Comparison of ENCODE assay signal across 8 mouse cellular contexts in the genomic region with DNA sequence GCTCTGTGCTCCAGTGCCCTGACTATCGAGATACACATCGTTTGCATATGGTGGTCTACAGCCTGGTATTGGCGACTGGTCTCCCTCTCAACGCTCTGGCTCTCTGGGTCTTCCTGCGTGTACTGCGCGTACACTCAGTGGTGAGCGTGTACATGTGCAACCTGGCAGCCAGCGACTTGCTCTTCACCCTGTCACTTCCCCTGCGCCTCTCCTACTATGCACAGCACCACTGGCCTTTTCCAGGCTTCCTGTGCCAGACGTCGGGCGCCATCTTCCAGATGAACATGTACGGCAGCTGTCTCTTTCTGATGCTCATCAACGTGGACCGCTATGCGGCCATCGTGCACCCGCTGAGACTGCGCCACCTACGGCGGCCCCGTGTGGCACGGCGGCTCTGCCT. TPM values are rescaled to one million over a fixed set of nuclear protein-coding genes. Genes with fewer than 3 reads are reported as not detected.
DNase-seq lines count a peak whose midpoint lies in the region; ATAC-seq lines count a peak whose summit lies in the region.

No protein-coding gene starts in this region.

- H3K4me3 ChIP-seq in lung, embryonic 15.5 days: peak overlapping the region; percentile 39
- peak overlapping the region; percentile 49 for H3K4me3 ChIP-seq in limb, embryonic 13.5 days
- H3K4me3 ChIP-seq in stomach, embryonic 14.5 days (ENCODE audit: low read depth, low read length): peak overlapping the region; percentile 38

- H3K27me3 ChIP-seq in lung, embryonic 15.5 days: no peaks in the 10 kb centered on the region
- no peaks in the 10 kb centered on the region for H3K27me3 ChIP-seq in limb, embryonic 13.5 days
- H3K27me3 ChIP-seq in stomach, embryonic 14.5 days (ENCODE audit: control insufficient read depth, insufficient read depth, low read length): 0 out of 2 replicates have a peak, but pooled peaks cover 2% of the 10 kb centered on the region

- no peak for DNase-seq in cerebellum, adult 9-11 months
- no peak for DNase-seq in lung, adult 18-20 months
- no peak for DNase-seq in right cerebral cortex, adult 2 months (ENCODE audit: low spot score in 2 of 2)

- no peaks in the 10 kb centered on the region for H3K36me3 ChIP-seq in lung, embryonic 15.5 days
- no peaks in the 10 kb centered on the region for H3K36me3 ChIP-seq in limb, embryonic 13.5 days
- H3K36me3 ChIP-seq in stomach, embryonic 14.5 days (ENCODE audit: control insufficient read depth, insufficient read depth, low read length): no peaks in the 10 kb centered on the region

- peak overlapping the region; percentile 66 for H3K4me2 ChIP-seq in lung, embryonic 15.5 days
- peak overlapping the region; percentile 80 for H3K4me2 ChIP-seq in limb, embryonic 13.5 days (replicated peaks)
- H3K4me2 ChIP-seq in stomach, embryonic 14.5 days (replicated peaks; ENCODE audit: low read depth, low read length): peak overlapping the region; percentile 74

- H3K27ac ChIP-seq in lung, embryonic 15.5 days: peak overlapping the region; percentile 39; the same call in 1 of the 2 replicates
- peak overlapping the region; percentile 78 for H3K27ac ChIP-seq in limb, embryonic 13.5 days
- peak overlapping the region; percentile 61; the same call in 1 of the 2 replicates for H3K27ac ChIP-seq in stomach, embryonic 14.5 days (ENCODE audit: low read length)

- H3K9me3 ChIP-seq in lung, embryonic 15.5 days: no peaks in the 10 kb centered on the region
- no peaks in the 10 kb centered on the region for H3K9me3 ChIP-seq in limb, embryonic 13.5 days
- H3K9me3 ChIP-seq in stomach, embryonic 14.5 days (ENCODE audit: control insufficient read depth, low read depth, low read length): no peaks in the 10 kb centered on the region

- peaks cover 8% of the 10 kb centered on the region; the same call in 1 of the 2 replicates for H3K4me1 ChIP-seq in lung, embryonic 15.5 days
- peaks cover 5% of the 10 kb centered on the region; the same call in 1 of the 2 replicates for H3K4me1 ChIP-seq in limb, embryonic 13.5 days
- H3K4me1 ChIP-seq in stomach, embryonic 14.5 days (ENCODE audit: control insufficient read depth, insufficient read depth, low read length): peaks cover 7% of the 10 kb centered on the region

- WGBS in lung, embryonic 15.5 days: 23% methylated on average over 25 of the region's 25 CpGs
- WGBS in limb, embryonic 13.5 days: 24% methylated on average over 25 of the region's 25 CpGs
- WGBS in stomach, embryonic 14.5 days: 23% methylated on average over 25 of the region's 25 CpGs

- peak overlapping the region; percentile 37 for H3K9ac ChIP-seq in lung, embryonic 15.5 days
- peak overlapping the region; percentile 80 for H3K9ac ChIP-seq in limb, embryonic 13.5 days
- H3K9ac ChIP-seq in stomach, embryonic 14.5 days (replicated peaks; ENCODE audit: low read depth, low read length): peak overlapping the region; percentile 40

- 0 out of 2 replicates have a peak, but pooled peaks have one; percentile 18 for ATAC-seq in cerebellum, adult (ENCODE audit: insufficient number of reproducible peaks, low FRiP score, low TSS enrichment)
- no peak; the same call in 1 of the 2 replicates for ATAC-seq in lung, embryonic 15.5 days (ENCODE audit: borderline replicate concordance, extremely low read depth, low FRiP score, low TSS enrichment)
- no peak; the same call in 1 of the 2 replicates for ATAC-seq in limb, embryonic 13.5 days (ENCODE audit: low FRiP score, low read depth)
- ATAC-seq in stomach, embryonic 14.5 days (ENCODE audit: insufficient number of reproducible peaks, insufficient read depth, low FRiP score, low read depth): peak; percentile 12; the same call in 1 of the 2 replicates
- ATAC-seq in activated CD4-positive, CD25-positive, alpha-beta regulatory T cell, adult 4 months: no peak

RNA-seq across cellular contexts. Expression of a gene that starts 13.7 kb away (rescaled TPM):
- polyA plus RNA-seq in lung, embryonic 15.5 days (2015; fragmentation: Nextera tagmentation; extraction: Ambion mirVana): 0.38 and 0.69 TPM in 2 replicates
- polyA plus RNA-seq in limb, embryonic 13.5 days (2015; fragmentation: Nextera tagmentation; extraction: Ambion mirVana): 0.45 and 0.80 TPM in 2 replicates
- 1.2 and 2.1 TPM in 2 replicates for polyA plus RNA-seq in stomach, embryonic 14.5 days (2014; fragmentation: Nextera tagmentation; extraction: Ambion mirVana)
- polyA plus RNA-seq in activated CD4-positive, CD25-positive, alpha-beta regulatory T cell, adult 4 months (2017; shearing (Covaris generic)): 1 to 10 TPM; 8.6 to 9.5 TPM

RNA-seq across cellular contexts. Expression of a gene that starts 14.4 kb away (rescaled TPM):
- polyA plus RNA-seq in lung, embryonic 15.5 days (2015; fragmentation: Nextera tagmentation; extraction: Ambion mirVana): 68.5 and 69.3 TPM in 2 replicates
- 86.8 and 93.4 TPM in 2 replicates for polyA plus RNA-seq in limb, embryonic 13.5 days (2015; fragmentation: Nextera tagmentation; extraction: Ambion mirVana)
- 70.9 and 78.7 TPM in 2 replicates for polyA plus RNA-seq in stomach, embryonic 14.5 days (2014; fragmentation: Nextera tagmentation; extraction: Ambion mirVana)
- 10 to 100 TPM; 49.4 to 66.6 TPM for polyA plus RNA-seq in activated CD4-positive, CD25-positive, alpha-beta regulatory T cell, adult 4 months (2017; shearing (Covaris generic))

RNA-seq across cellular contexts. Expression of a gene that starts 31.9 kb away (rescaled TPM):
- 10.8 and 12.9 TPM in 2 replicates for polyA plus RNA-seq in lung, embryonic 15.5 days (2015; fragmentation: Nextera tagmentation; extraction: Ambion mirVana)
- 16.5 and 19.2 TPM in 2 replicates for polyA plus RNA-seq in limb, embryonic 13.5 days (2015; fragmentation: Nextera tagmentation; extraction: Ambion mirVana)
- 15.8 and 18.6 TPM in 2 replicates for polyA plus RNA-seq in stomach, embryonic 14.5 days (2014; fragmentation: Nextera tagmentation; extraction: Ambion mirVana)
- polyA plus RNA-seq in activated CD4-positive, CD25-positive, alpha-beta regulatory T cell, adult 4 months (2017; shearing (Covaris generic)): 1 to 10 TPM; 8.1 to 9.7 TPM

RNA-seq across cellular contexts. Expression of a gene that starts 41.8 kb away (rescaled TPM):
- 138 and 149 TPM in 2 replicates for polyA plus RNA-seq in lung, embryonic 15.5 days (2015; fragmentation: Nextera tagmentation; extraction: Ambion mirVana)
- polyA plus RNA-seq in limb, embryonic 13.5 days (2015; fragmentation: Nextera tagmentation; extraction: Ambion mirVana): 183 and 190 TPM in 2 replicates
- polyA plus RNA-seq in stomach, embryonic 14.5 days (2014; fragmentation: Nextera tagmentation; extraction: Ambion mirVana): 118 and 119 TPM in 2 replicates
- polyA plus RNA-seq in activated CD4-positive, CD25-positive, alpha-beta regulatory T cell, adult 4 months (2017; shearing (Covaris generic)): 10 to 100 TPM; 41.5 to 48.1 TPM

RNA-seq across cellular contexts. Expression of a gene that starts 50.3 kb away (rescaled TPM):
- 56.5 and 58.8 TPM in 2 replicates for polyA plus RNA-seq in lung, embryonic 15.5 days (2015; fragmentation: Nextera tagmentation; extraction: Ambion mirVana)
- polyA plus RNA-seq in limb, embryonic 13.5 days (2015; fragmentation: Nextera tagmentation; extraction: Ambion mirVana): 65.6 and 67.1 TPM in 2 replicates
- polyA plus RNA-seq in stomach, embryonic 14.5 days (2014; fragmentation: Nextera tagmentation; extraction: Ambion mirVana): 52.3 and 55.4 TPM in 2 replicates
- 10 to 100 TPM; 40.6 to 50.3 TPM for polyA plus RNA-seq in activated CD4-positive, CD25-positive, alpha-beta regulatory T cell, adult 4 months (2017; shearing (Covaris generic))

Comparison
In these comparisons a context has a peak if more than half of its experiments do, and no peak if none do; other contexts are left out.
1. ATAC-seq: peak in cerebellum, adult (single experiment) and stomach, embryonic 14.5 days (single experiment); none in lung, embryonic 15.5 days (single experiment), limb, embryonic 13.5 days (single experiment) and activated CD4-positive, CD25-positive, alpha-beta regulatory T cell, adult 4 months (single experiment).
2. Peak in every context shown above with its lines, with median percentiles within 50 percentile points of each other: H3K27ac ChIP-seq, H3K4me2 ChIP-seq, H3K4me3 ChIP-seq and H3K9ac ChIP-seq.